Mouse (Mus musculus) spleen, adult 2 months (tissue): ENCODE data around the gene Coasy.

Source experiments
- CTCF ChIP-seq: fragments of 200-500 bp; IDR thresholded peaks from 2 replicates; pipeline ENCODE4 v1.5.1; 2011; ENCODE audit warnings: mild to moderate bottlenecking, inconsistent platforms; ENCODE audit not compliant: insufficient read depth, insufficient read length, insufficient replicate concordance; ENCODE audit errors: extremely low read depth
- POLR2A ChIP-seq: fragments of 200-500 bp; IDR thresholded peaks from 2 replicates; pipeline ENCODE4 v1.6.1; 2011; ENCODE audit warnings: low read depth, low read length, inconsistent platforms

GRCm38 (mm10) chr11:101060126-101060525, 22.2 kb upstream of the Coasy start:
- TF ChIP-seq CTCF (no peak), POLR2A (no peak)
